Mouse (Mus musculus) stomach, embryonic 15.5 days (tissue): ENCODE results near the gene Dnmt1. TPM values are rescaled to one million over a fixed set of nuclear protein-coding genes. Genes with fewer than 3 reads are reported as not detected.

ENCODE experiments used
- ATAC-seq: fragments of 200-750 bp; cut with Nextera tagmentation; 2 replicates; pipeline ENCODE4 v1.8.0; 2017; ENCODE audit warnings: low read depth, moderate number of reproducible peaks, moderate TSS enrichment; ENCODE audit not compliant: insufficient read depth, low FRiP score
- H3K27ac ChIP-seq: fragments of 300-500 bp; sonication (generic); 2 replicates; pipeline ENCODE4 v1.5.1; 2015; ENCODE audit warnings: mild to moderate bottlenecking, inconsistent platforms
- H3K27me3 ChIP-seq: fragments of 300-500 bp; sonication (generic); replicated peaks from 2 replicates; pipeline ENCODE4 v1.6.1; 2015; ENCODE audit warnings: inconsistent platforms
- H3K36me3 ChIP-seq: fragments of 300-500 bp; sonication (generic); 2 replicates; pipeline ENCODE4 v1.6.1; 2015; ENCODE audit warnings: inconsistent platforms
- H3K4me1 ChIP-seq: fragments of 300-500 bp; sonication (generic); 2 replicates; pipeline ENCODE4 v1.6.1; 2015; ENCODE audit warnings: inconsistent platforms
- H3K4me2 ChIP-seq: fragments of 300-500 bp; sonication (generic); 2 replicates; pipeline ENCODE4 v1.6.1; 2015; ENCODE audit warnings: mild to moderate bottlenecking, inconsistent platforms
- H3K4me3 ChIP-seq: fragments of 300-500 bp; sonication (generic); replicated peaks from 2 replicates; pipeline ENCODE4 v1.5.1; 2015; ENCODE audit warnings: inconsistent platforms
- H3K9ac ChIP-seq: fragments of 300-500 bp; sonication (generic); 2 replicates; pipeline ENCODE4 v1.6.1; 2015; ENCODE audit warnings: inconsistent platforms
- H3K9me3 ChIP-seq: fragments of 300-500 bp; sonication (generic); 2 replicates; pipeline ENCODE4 v1.6.1; 2016; ENCODE audit warnings: inconsistent platforms
- WGBS: fragments of 180-500 bp; shearing (Covaris S2); methylation state at CpG from one replicate; pipeline ENCODE4 v1.1.7; 2015; 5-methylcytosine and 5-hydroxymethylcytosine counted together
- polyA plus RNA-seq: library from polyadenylated mRNA; unstranded; fragments of >200 nt; fragmentation: Nextera tagmentation; extraction: Ambion mirVana; gene quantifications from 2 replicates; pipeline ENCODE4 v1.2.1, GENCODE M21; 2015

The Dnmt1 gene
- polyA plus RNA-seq, 1 experiment from 2014 or later, result 74.7 TPM

DNA sequence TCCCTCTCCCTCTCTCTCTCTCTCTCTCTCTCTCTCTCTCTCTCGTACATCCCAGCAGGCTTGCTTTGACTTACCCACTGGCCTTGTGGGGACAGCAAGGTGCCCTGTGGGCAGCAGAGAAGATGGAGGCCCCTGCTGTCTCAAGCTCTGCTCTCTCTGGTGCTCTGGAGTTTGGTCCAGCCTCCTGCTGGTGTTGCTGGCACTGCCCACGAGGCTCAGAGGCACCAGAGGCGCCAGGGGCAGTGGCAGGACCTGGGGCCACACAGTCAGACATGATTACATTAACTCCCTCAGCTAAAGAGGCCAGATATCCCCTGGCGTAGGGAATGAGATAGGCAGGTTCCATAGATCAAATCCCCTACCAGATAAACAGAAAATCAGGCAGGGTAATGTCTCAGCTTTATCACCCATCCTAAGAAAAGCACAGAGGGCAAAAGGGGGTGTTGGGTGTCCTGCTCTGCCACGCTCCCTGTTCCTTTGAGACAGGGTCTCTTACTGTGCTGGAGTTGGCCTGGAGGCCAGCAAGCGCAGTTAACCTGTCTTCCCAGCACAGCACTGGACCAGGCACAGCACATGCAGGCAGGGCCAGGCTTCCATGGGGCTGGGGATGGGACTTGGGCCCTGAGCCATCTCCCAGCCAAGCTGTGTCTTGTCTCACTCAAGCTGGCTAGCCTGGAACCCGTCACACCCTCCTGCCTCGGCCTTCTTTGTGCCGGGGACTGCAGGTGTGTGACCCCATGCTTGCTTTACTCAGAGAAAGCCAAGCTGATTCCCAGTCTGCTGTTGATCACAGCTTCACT is 83.2 kb downstream of the Dnmt1 start:
- Histone ChIP-seq H3K4me3 (no peak overlapping the region), H3K27ac (no peak overlapping the region), H3K27me3 (no peaks in the 10 kb centered on the region), H3K9me3 (no peaks in the 10 kb centered on the region), H3K9ac (no peak overlapping the region), H3K36me3 (no peaks in the 10 kb centered on the region), H3K4me2 (no peak overlapping the region), H3K4me1 (peaks cover 3% of the 10 kb centered on the region; the same call in 1 of the 2 replicates)
- no peak for ATAC-seq
- 64% methylated on average over 9 of the region's 9 CpGs for WGBS

DNA sequence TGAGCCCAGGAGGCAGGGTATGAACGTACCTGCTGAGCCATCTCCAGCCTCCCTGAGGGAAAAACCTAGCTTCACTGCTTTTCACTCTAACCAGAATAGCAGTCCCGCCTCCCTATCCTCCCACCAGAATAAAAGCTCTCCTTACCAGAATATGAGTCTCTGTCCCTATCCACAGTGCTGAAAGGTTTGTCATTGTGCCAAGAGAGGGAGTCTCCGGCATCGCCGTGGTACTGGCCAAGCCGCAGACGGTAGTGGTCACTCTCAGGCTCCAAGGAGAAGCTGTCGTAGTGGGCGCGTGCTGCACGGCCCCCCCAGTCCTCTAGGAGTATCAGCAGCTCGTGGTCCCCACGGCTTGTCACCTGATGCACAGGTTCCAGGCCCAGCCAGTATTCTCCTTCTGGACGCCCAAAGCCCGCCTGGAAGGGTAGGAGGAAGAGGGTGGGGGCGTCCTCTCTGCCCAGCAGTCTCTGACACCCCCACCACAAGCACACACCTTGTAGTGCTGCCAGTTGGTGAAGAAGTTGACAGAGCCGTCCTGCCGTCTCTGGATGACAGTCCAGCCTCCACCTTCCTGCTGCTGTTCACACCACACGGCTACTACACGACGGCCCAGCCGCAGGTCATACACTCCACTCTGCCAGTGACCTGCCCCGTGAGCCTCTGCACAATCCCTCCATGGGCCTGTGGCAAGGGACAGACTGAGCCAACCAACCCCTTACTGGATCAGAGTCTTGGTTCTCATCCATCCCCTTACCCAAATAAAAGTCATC is 84.5 kb downstream of the Dnmt1 start:
- H3K9me3 ChIP-seq, result no peaks in the 10 kb centered on the region
- H3K36me3 ChIP-seq, result 0 out of 2 replicates have a peak, but pooled peaks cover 3% of the 10 kb centered on the region
- peaks cover 3% of the 10 kb centered on the region; the same call in 1 of the 2 replicates for H3K4me1 ChIP-seq
- no peak overlapping the region for H3K4me2 ChIP-seq
- H3K27me3 ChIP-seq, result 0 out of 2 replicates have a peak, but pooled peaks cover 5% of the 10 kb centered on the region
- no peak for ATAC-seq
- no peak overlapping the region for H3K27ac ChIP-seq
- 64% methylated on average over 23 of the region's 23 CpGs for WGBS
- H3K4me3 ChIP-seq, result no peak overlapping the region
- H3K9ac ChIP-seq, result no peak overlapping the region

DNA sequence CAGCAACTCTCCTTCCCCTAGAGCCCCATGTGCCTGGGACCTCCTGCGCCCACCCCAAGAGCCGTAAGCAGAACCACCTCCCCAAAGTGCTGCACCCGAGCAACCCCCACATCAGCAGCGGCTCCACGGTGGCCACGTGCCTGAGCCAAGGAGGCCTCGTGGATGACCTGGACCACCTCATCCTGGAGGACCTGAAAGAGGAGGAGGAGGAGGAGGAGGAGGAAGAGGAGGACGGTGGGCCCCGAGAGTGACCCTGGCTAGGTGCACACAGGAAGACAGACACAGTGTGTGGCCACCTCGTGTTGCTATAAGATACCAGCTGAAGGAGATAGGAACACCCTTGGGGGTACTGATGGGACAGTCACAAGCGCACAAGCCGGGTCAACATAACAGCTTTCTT is 86.2 kb downstream of the Dnmt1 start:
- Histone ChIP-seq H3K36me3 (0 out of 2 replicates have a peak, but pooled peaks cover 3% of the 10 kb centered on the region), H3K9ac (no peak overlapping the region), H3K27me3 (peaks cover 17% of the 10 kb centered on the region; the same call in 1 of the 2 replicates), H3K4me1 (peaks cover 11% of the 10 kb centered on the region; the same call in 1 of the 2 replicates), H3K4me3 (no peak overlapping the region), H3K27ac (no peak overlapping the region), H3K4me2 (no peak overlapping the region), H3K9me3 (no peaks in the 10 kb centered on the region)
- no peak for ATAC-seq
- 83% methylated on average over 12 of the region's 12 CpGs for WGBS

DNA sequence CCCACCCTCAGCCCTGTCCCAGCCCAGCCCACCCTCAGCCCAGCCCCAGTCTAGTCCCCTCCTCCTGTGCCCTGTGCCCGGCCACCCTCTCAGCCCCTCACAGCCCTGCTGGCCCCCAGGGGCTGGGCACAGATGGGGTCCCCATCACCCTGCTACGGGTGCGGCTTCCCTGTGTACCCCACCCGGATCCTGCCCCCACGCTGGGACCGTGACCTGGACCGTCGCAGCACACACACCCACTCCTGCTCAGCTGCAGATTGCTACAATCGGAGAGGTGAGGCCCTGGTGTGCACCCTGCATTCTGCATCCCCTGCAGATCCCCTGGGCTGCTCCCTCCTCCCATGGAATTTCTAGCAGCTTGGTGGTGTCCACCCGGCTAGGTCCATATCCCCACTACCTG is 86.7 kb downstream of the Dnmt1 start:
- Histone ChIP-seq H3K4me1 (peaks cover 14% of the 10 kb centered on the region; the same call in 1 of the 2 replicates), H3K9me3 (no peaks in the 10 kb centered on the region), H3K27ac (no peak overlapping the region), H3K4me3 (no peak overlapping the region), H3K27me3 (peaks cover 19% of the 10 kb centered on the region; the same call in 1 of the 2 replicates), H3K9ac (no peak overlapping the region), H3K36me3 (0 out of 2 replicates have a peak, but pooled peaks cover 3% of the 10 kb centered on the region), H3K4me2 (no peak overlapping the region)
- WGBS, result 83% methylated on average over 10 of the region's 10 CpGs
- ATAC-seq, result no peak

DNA sequence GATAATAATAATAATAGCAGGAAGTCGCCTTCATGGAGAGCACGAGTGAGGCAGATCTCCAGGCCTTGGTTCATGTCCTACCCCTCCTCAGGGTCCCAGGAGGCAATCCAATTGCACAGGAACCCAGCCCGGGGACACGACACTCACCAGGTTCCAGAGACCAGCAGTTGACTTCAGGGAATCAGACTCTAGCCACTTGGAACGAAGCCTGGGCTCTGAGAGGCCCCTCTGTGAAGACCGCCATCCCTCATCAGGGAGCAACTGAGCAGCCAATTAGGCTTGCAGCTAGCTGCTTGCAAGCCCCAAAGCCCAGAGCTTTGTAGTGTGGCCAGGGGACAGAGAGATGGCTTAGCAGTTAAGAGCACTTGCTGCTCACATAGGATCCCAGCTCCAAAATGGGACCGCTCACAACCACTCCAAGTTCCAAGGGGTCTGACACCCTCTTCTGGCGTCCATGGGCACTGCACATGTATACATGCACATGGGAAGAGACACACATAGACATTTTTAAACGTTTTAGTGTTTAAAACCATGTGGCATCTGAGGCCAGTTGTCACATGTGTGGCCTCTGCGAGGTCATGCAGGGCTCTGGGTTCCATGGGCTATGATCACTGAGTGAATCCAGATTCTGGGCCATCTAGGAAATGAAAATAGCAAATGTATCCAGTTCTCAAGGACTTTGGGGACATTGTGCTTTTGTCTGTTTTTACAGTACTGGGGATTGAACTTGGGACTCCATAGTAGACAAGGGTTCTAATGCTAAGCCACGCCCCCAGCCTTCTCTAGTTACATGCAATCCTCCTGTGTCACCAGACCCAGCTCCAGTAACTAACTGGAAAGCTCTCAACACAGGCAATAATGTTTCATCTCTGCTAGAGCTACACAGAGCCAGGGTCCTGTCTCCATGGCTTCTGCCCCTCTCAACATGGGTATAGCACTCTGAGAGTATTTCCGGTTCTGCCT is 89.2 kb downstream of the Dnmt1 start:
- peaks cover 19% of the 10 kb centered on the region; the same call in 1 of the 2 replicates for H3K27me3 ChIP-seq
- WGBS, result 74% methylated on average over 12 of the region's 12 CpGs

DNA sequence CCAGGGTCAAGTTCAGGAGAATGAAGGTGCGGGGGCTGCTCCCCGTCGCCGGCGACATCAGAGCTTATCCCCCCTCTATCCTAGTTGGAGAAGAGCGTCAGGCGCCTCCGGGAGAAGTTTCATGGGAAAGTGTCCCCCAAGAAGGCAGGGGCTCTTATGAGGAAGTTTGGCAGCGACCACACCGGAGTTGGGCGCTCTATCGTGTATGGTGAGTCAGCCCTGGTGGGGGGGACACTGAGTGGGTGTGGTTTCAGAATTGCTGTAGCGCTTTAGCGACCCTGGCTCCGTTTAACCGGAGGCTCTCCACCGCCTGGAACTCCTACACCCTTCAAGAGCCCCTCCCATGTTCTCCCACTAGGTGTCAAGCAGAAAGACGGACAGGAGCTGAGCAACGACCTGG is 90.4 kb downstream of the Dnmt1 start:
- H3K9ac ChIP-seq, result no peak overlapping the region; the same call in 1 of the 2 replicates
- H3K36me3 ChIP-seq, result 0 out of 2 replicates have a peak, but pooled peaks cover 3% of the 10 kb centered on the region
- 0 out of 2 replicates have a peak, but pooled peaks have one; percentile 5 for ATAC-seq
- peaks cover 11% of the 10 kb centered on the region; the same call in 1 of the 2 replicates for H3K4me1 ChIP-seq
- peak overlapping the region; percentile 86 for H3K4me2 ChIP-seq
- peaks cover 19% of the 10 kb centered on the region; the same call in 1 of the 2 replicates for H3K27me3 ChIP-seq
- peak overlapping the region; percentile 63 for H3K4me3 ChIP-seq
- no peak overlapping the region for H3K27ac ChIP-seq
- 3% methylated on average over 19 of the region's 19 CpGs for WGBS
- no peaks in the 10 kb centered on the region for H3K9me3 ChIP-seq

More for the DNA sequence above, 89.2 kb downstream of the Dnmt1 start:
- no peak for ATAC-seq
- Histone ChIP-seq H3K4me1 (peaks cover 11% of the 10 kb centered on the region; the same call in 1 of the 2 replicates), H3K9ac (no peak overlapping the region), H3K36me3 (0 out of 2 replicates have a peak, but pooled peaks cover 3% of the 10 kb centered on the region), H3K9me3 (no peaks in the 10 kb centered on the region), H3K4me2 (no peak overlapping the region), H3K27ac (no peak overlapping the region), H3K4me3 (no peak overlapping the region)

DNA sequence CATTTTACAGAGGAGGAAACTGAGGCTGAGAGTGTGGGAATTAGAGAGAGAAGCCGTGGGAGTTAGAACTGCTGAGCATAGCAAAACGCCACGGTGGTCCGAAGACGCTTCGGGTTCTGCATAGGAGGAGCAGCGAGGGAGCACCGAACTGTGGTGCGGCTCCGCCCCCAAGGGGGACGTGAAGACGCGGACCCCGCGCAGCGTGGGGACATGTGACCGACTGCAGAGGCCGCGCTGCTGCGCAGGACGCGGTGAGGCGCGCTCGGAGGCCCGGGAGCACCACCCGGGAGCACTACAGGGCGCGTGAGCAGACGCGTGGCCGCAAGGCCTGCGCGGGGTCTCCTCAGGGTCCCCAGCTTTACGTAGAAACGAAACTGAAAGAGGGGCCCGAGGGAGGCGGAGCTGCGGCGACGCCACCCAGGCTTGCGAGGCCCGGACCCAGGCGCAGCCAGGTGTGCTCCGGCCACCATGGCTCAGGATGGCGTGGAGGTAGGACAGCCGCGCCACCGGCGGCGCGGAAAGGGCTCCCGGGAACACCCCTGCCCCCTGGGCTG is 91.2 kb downstream of the Dnmt1 start, which contains the start of gene A230050P20Rik:
A230050P20Rik (plus strand) TSS at position 195 of the 554 bp plus-strand sequence.
- ATAC-seq, result peak; percentile 59; the same call in 1 of the 2 replicates
- peaks cover 19% of the 10 kb centered on the region; the same call in 1 of the 2 replicates for H3K27me3 ChIP-seq
- 7% methylated on average over 53 of the region's 53 CpGs for WGBS
- no peak within 1 kb of the TSS for H3K27ac ChIP-seq
- H3K36me3 ChIP-seq, result 0 out of 2 replicates have a peak, but pooled peaks cover 3% of the 10 kb centered on the region
- H3K4me2 ChIP-seq, result peak within 1 kb of the TSS; percentile 86
- H3K4me3 ChIP-seq, result peak within 1 kb of the TSS; percentile 63
- H3K9ac ChIP-seq, result peak within 1 kb of the TSS; percentile 54
- H3K9me3 ChIP-seq, result no peaks in the 10 kb centered on the region
- peaks cover 11% of the 10 kb centered on the region; the same call in 1 of the 2 replicates for H3K4me1 ChIP-seq

DNA sequence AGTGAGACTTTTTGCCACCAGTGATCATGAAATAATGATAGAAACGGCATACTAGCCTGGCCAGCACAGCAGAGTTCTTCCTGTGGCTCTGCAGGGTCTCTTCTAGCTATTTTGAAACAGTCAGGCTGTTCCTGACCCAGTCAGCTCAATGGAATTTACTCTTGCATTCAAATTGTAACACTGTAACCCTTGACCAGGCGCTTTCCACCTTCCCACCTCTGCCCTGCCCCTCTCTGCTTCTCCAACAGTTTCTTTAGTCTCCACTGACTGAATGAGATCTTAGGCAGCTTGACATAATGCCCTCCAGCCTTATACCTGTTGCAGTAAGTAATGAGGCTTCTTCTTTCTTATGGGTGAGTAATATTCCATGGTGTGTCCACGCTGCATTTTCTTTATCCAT is 92.8 kb downstream of the Dnmt1 start:
- Histone ChIP-seq H3K27ac (no peak overlapping the region), H3K4me3 (no peak overlapping the region), H3K9ac (no peak overlapping the region), H3K27me3 (peaks cover 19% of the 10 kb centered on the region; the same call in 1 of the 2 replicates), H3K4me2 (no peak overlapping the region), H3K4me1 (peaks cover 11% of the 10 kb centered on the region; the same call in 1 of the 2 replicates), H3K9me3 (no peaks in the 10 kb centered on the region), H3K36me3 (0 out of 2 replicates have a peak, but pooled peaks cover 3% of the 10 kb centered on the region)
- WGBS, result 59% methylated on average over 3 of the region's 3 CpGs
- ATAC-seq, result no peak

DNA sequence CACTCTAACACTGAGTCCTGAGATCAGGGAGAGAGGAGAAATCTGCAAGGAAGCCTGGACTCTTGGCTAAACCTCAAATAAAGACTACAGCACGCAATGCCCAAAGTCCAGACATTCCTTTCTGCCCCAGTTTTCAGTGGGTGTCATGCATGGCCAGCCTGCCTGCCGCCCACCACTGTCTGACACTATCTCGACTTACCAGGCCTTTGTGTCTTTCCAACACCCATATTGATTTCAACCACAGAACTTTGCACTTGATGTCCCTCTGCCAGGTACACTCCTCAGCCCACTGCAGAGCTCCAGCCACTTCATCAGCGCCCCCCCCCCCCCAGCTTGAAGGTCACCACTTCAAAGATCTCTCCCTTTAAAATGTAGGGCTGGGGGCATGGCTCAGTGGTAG is 97.5 kb downstream of the Dnmt1 start:
- H3K36me3 ChIP-seq, result no peaks in the 10 kb centered on the region
- H3K4me3 ChIP-seq, result no peak overlapping the region
- no peaks in the 10 kb centered on the region for H3K9me3 ChIP-seq
- no peak overlapping the region for H3K9ac ChIP-seq
- no peaks in the 10 kb centered on the region for H3K27me3 ChIP-seq
- no peak overlapping the region for H3K4me2 ChIP-seq
- WGBS, result 48% methylated on average over 4 of the region's 4 CpGs
- H3K4me1 ChIP-seq, result no peaks in the 10 kb centered on the region
- H3K27ac ChIP-seq, result no peak overlapping the region
- no peak for ATAC-seq

DNA sequence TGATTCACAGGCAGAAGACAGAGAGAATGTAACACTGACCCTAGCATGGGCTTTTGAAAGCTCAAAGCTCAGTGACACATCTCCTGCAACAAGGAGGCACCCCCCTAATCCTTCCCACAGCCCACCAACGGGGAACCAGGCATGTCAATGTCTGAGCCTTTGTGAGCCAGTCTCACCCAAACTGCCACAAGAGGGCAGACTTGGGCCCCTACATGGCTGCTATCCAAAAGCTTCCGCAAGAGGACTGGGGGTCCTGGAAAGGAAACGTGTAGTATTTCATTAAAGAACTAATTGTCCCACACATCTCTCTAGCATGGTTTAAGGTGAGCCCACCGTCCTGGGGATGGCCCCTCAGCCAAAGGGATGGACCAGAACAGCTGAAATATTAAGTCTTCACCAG is 97.9 kb downstream of the Dnmt1 start:
- no peak overlapping the region for H3K4me2 ChIP-seq

More for the DNA sequence above, 97.9 kb downstream of the Dnmt1 start:
- Histone ChIP-seq H3K9ac (no peak overlapping the region), H3K4me3 (no peak overlapping the region), H3K9me3 (no peaks in the 10 kb centered on the region), H3K27ac (no peak overlapping the region), H3K36me3 (no peaks in the 10 kb centered on the region), H3K27me3 (no peaks in the 10 kb centered on the region), H3K4me1 (no peaks in the 10 kb centered on the region)
- no peak for ATAC-seq
- 9% methylated on average over 4 of the region's 4 CpGs for WGBS
